Mouse (Mus musculus): ENCODE results near the gene Olfr295. TPM values are rescaled to one million over a fixed set of nuclear protein-coding genes. Genes with fewer than 3 reads are reported as not detected.

The Olfr295 gene
- not detected in 2 replicates for polyA plus RNA-seq (2011; ENCODE audit: insufficient read length, low read depth, missing spikeins)

- Histone ChIP-seq H3K4me3 (ENCODE audit: insufficient read depth, low read length) (no peak within 1 kb of the TSS), H3K4me1 (ENCODE audit: control insufficient read depth, insufficient read depth, low read length) (no peaks in the 10 kb centered on the region), H3K27ac (ENCODE audit: insufficient read depth, low read length) (no peak within 1 kb of the TSS)
- no peak for TF ChIP-seq CTCF (IDR thresholded peaks at IDR 0.05; ENCODE audit: borderline replicate concordance, insufficient read depth, low read length)
- TF ChIP-seq POLR2A (IDR thresholded peaks at IDR 0.05; ENCODE audit: low read depth, low read length), result no peak
Measured at GRCm38 (mm10) chr7:86583562-86583961, at the start of gene Olfr295. TSS of gene Olfr295 (plus strand) at chr7:86583862.

DNA sequence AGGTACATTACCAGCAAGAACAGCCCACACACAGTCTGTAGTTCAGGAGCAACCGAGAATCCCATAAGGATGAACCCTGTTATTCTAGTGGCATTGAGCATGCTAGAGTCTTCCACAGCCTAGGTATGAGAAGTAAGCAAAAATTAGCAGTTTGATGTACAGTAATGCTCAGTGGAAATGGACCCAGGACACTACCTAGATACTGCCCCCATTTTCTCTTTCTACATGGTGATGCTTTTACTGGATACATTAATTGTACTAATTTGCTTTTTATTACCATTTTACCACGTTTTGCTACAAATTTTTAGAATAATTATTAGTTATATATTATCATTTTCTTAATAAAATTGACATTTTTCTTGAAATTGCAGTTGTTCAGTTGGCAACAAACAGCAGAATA, 32.9 kb downstream of the Olfr295 start, which contains the start of gene Olfr294:
TSS of gene Olfr294 (minus strand) at position 101 of the 400 bp plus-strand sequence.
- H3K27ac ChIP-seq (ENCODE audit: insufficient read depth, low read length), result no peak within 1 kb of the TSS
- TF ChIP-seq POLR2A (IDR thresholded peaks at IDR 0.05; ENCODE audit: low read depth, low read length), result no peak
- no peak for TF ChIP-seq CTCF (IDR thresholded peaks at IDR 0.05; ENCODE audit: borderline replicate concordance, insufficient read depth, low read length)
- H3K4me3 ChIP-seq (ENCODE audit: insufficient read depth, low read length), result no peak within 1 kb of the TSS
- no peaks in the 10 kb centered on the region for H3K4me1 ChIP-seq (ENCODE audit: control insufficient read depth, insufficient read depth, low read length)

Other genes with a start within 250 kb of the Olfr295 start
- not detected in 2 replicates for gene Olfr307, start 246.3 kb upstream of the Olfr295 start, polyA plus RNA-seq (2011; ENCODE audit: insufficient read length, low read depth, missing spikeins)
- not detected in 2 replicates for gene Olfr305, start 216.9 kb upstream of the Olfr295 start, polyA plus RNA-seq (2011; ENCODE audit: insufficient read length, low read depth, missing spikeins)
- gene Olfr304, start 197.2 kb upstream of the Olfr295 start, polyA plus RNA-seq (2011; ENCODE audit: insufficient read length, low read depth, missing spikeins), result not detected in 2 replicates
- not detected in 2 replicates for gene Olfr303, start 186.1 kb upstream of the Olfr295 start, polyA plus RNA-seq (2011; ENCODE audit: insufficient read length, low read depth, missing spikeins)
- gene Olfr301, start 180.0 kb upstream of the Olfr295 start, polyA plus RNA-seq (2011; ENCODE audit: insufficient read length, low read depth, missing spikeins), result not detected in 2 replicates
- not detected in 2 replicates for gene Olfr299, start 123.9 kb upstream of the Olfr295 start, polyA plus RNA-seq (2011; ENCODE audit: insufficient read length, low read depth, missing spikeins)
- not detected in 2 replicates for gene Olfr298, start 91.4 kb upstream of the Olfr295 start, polyA plus RNA-seq (2011; ENCODE audit: insufficient read length, low read depth, missing spikeins)
- not detected in 2 replicates for gene Olfr297, start 63.9 kb upstream of the Olfr295 start, polyA plus RNA-seq (2011; ENCODE audit: insufficient read length, low read depth, missing spikeins)
- gene Olfr294, start 32.8 kb downstream of the Olfr295 start, polyA plus RNA-seq (2011; ENCODE audit: insufficient read length, low read depth, missing spikeins), result not detected in 2 replicates
- not detected in 2 replicates for gene Olfr293, start 65.2 kb downstream of the Olfr295 start, polyA plus RNA-seq (2011; ENCODE audit: insufficient read length, low read depth, missing spikeins)
- gene Olfr292, start 104.5 kb downstream of the Olfr295 start, polyA plus RNA-seq (2011; ENCODE audit: insufficient read length, low read depth, missing spikeins), result not detected in 2 replicates
- gene Folh1, start 192.1 kb downstream of the Olfr295 start, polyA plus RNA-seq (2011; ENCODE audit: insufficient read length, low read depth, missing spikeins), result 0.25 TPM in 1 of 2 replicates, not detected in the other
- not detected in 2 replicates for gene Vmn2r77, start 211.2 kb downstream of the Olfr295 start, polyA plus RNA-seq (2011; ENCODE audit: insufficient read length, low read depth, missing spikeins)

Data from embryonic fibroblast, embryonic 13.5 days (primary cell).